Mouse (Mus musculus) stomach, embryonic 16.5 days (tissue): ENCODE results near the gene Zfp979. TPM values are rescaled to one million over a fixed set of nuclear protein-coding genes. Genes with fewer than 3 reads are reported as not detected.
"Not testable (repeated sequence)": the region's sequence is repeated elsewhere in the genome, so short reads cannot be mapped to it uniquely, and the experiment has no call there.

Experiments used
- ATAC-seq: fragments of 200-750 bp; cut with Nextera tagmentation; 2 replicates; pipeline ENCODE4 v1.8.0; 2017; ENCODE audit warnings: moderate number of reproducible peaks, moderate TSS enrichment; ENCODE audit not compliant: insufficient read depth, low FRiP score
- H3K27ac ChIP-seq: fragments of 300-500 bp; sonication (generic); 2 replicates; pipeline ENCODE4 v1.5.1; 2014; ENCODE audit warnings: low read length
- H3K27me3 ChIP-seq: fragments of 300-500 bp; sonication (generic); 2 replicates; pipeline ENCODE4 v1.6.1; 2014; ENCODE audit warnings: low read length, control low read depth, mixed read lengths; ENCODE audit not compliant: control insufficient read depth, insufficient read depth
- H3K36me3 ChIP-seq: fragments of 300-500 bp; sonication (generic); 2 replicates; pipeline ENCODE4 v1.6.1; 2014; ENCODE audit warnings: low read length; ENCODE audit not compliant: control insufficient read depth, insufficient read depth
- H3K4me1 ChIP-seq: fragments of 300-500 bp; sonication (generic); 2 replicates; pipeline ENCODE4 v1.6.1; 2014; ENCODE audit warnings: low read length, control low read depth, mixed read lengths; ENCODE audit not compliant: control insufficient read depth, insufficient read depth
- H3K4me2 ChIP-seq: fragments of 300-500 bp; sonication (generic); 2 replicates; pipeline ENCODE4 v1.6.1; 2014; ENCODE audit warnings: low read depth, low read length, mixed read lengths
- H3K4me3 ChIP-seq: fragments of 300-500 bp; sonication (generic); replicated peaks from 2 replicates; pipeline ENCODE4 v1.5.1; 2014; ENCODE audit warnings: mild to moderate bottlenecking, low read length
- H3K9ac ChIP-seq: fragments of 300-500 bp; sonication (generic); 2 replicates; pipeline ENCODE4 v1.6.1; 2014; ENCODE audit warnings: low read length
- H3K9me3 ChIP-seq: fragments of 300-500 bp; sonication (generic); replicated peaks from 2 replicates; pipeline ENCODE4 v1.6.1; 2016; ENCODE audit warnings: low read length, control low read depth; ENCODE audit not compliant: control insufficient read depth
- WGBS: fragments of 180-500 bp; shearing (Covaris S2); extraction: QIAGEN DNeasy Blood & Tissue Kit; methylation state at CpG from one replicate; pipeline ENCODE4 v1.1.7; 2014; 5-methylcytosine and 5-hydroxymethylcytosine counted together
- polyA plus RNA-seq: library from polyadenylated mRNA; unstranded; fragments of >200 nt; fragmentation: Nextera tagmentation; extraction: Ambion mirVana; gene quantifications from 2 replicates; pipeline ENCODE4 v1.2.1, GENCODE M21; 2015

The Zfp979 gene
- polyA plus RNA-seq, 1 experiment from 2014 or later = 2.6 TPM

- ATAC-seq = no peak
- WGBS = 53% methylated on average over 2 of the region's 2 CpGs
- Histone ChIP-seq H3K4me1 (no peaks in the 10 kb centered on the region), H3K4me3 (no peak overlapping the region), H3K9ac (no peak overlapping the region), H3K4me2 (no peak overlapping the region), H3K9me3 (0 out of 2 replicates have a peak, but pooled peaks cover 3% of the 10 kb centered on the region), H3K36me3 (no peaks in the 10 kb centered on the region), H3K27me3 (no peaks in the 10 kb centered on the region), H3K27ac (no peak overlapping the region)
Observed at GRCm38 (mm10) chr4:147598831-147599230, 43.5 kb downstream of the Zfp979 start.

- H3K27ac ChIP-seq = no peak overlapping the region
- no peaks in the 10 kb centered on the region for H3K4me1 ChIP-seq
- no peak for ATAC-seq
- no peak overlapping the region for H3K9ac ChIP-seq
- 0 out of 2 replicates have a peak, but pooled peaks cover 3% of the 10 kb centered on the region for H3K9me3 ChIP-seq
- no peaks in the 10 kb centered on the region for H3K27me3 ChIP-seq
- no peak overlapping the region for H3K4me2 ChIP-seq
- no peaks in the 10 kb centered on the region for H3K36me3 ChIP-seq
- H3K4me3 ChIP-seq = no peak overlapping the region
- 46% methylated on average over 1 of the region's 1 CpGs for WGBS
Observed at GRCm38 (mm10) chr4:147597685-147598084, 44.6 kb downstream of the Zfp979 start.

GRCm38 (mm10) chr4:147594630-147595029, 47.7 kb downstream of the Zfp979 start:
- not testable (repeated sequence) for H3K9me3 ChIP-seq
- 76% methylated on average over 3 of the region's 3 CpGs for WGBS

GRCm38 (mm10) chr4:147586511-147587473, 55.5 kb downstream of the Zfp979 start:
- WGBS = 63% methylated on average over 1 of the region's 1 CpGs
- Histone ChIP-seq H3K4me2 (no peak overlapping the region), H3K27ac (no peak overlapping the region), H3K9ac (no peak overlapping the region), H3K4me1 (no peaks in the 10 kb centered on the region), H3K4me3 (no peak overlapping the region), H3K9me3 (peaks cover 11% of the 10 kb centered on the region; the same call in 1 of the 2 replicates), H3K27me3 (no peaks in the 10 kb centered on the region), H3K36me3 (no peaks in the 10 kb centered on the region)
- ATAC-seq = peak; percentile 47; the same call in 1 of the 2 replicates

More at GRCm38 (mm10) chr4:147594630-147595029, 47.7 kb downstream of the Zfp979 start:
- H3K4me2 ChIP-seq, ATAC-seq, H3K4me1 ChIP-seq, H3K9ac ChIP-seq, H3K36me3 ChIP-seq, H3K27ac ChIP-seq, H3K4me3 ChIP-seq, H3K27me3 ChIP-seq: not testable (repeated sequence)

- not testable (repeated sequence) for H3K4me1 ChIP-seq, H3K4me2 ChIP-seq, H3K9me3 ChIP-seq, ATAC-seq, H3K27ac ChIP-seq, H3K9ac ChIP-seq, H3K36me3 ChIP-seq, H3K27me3 ChIP-seq, H3K4me3 ChIP-seq
- WGBS = 89% methylated on average over 4 of the region's 4 CpGs
Observed at GRCm38 (mm10) chr4:147579371-147579770, 62.9 kb downstream of the Zfp979 start.

GRCm38 (mm10) chr4:147571156-147571555, 71.2 kb downstream of the Zfp979 start:
- not testable (repeated sequence) for H3K27ac ChIP-seq, H3K36me3 ChIP-seq, H3K9ac ChIP-seq, H3K27me3 ChIP-seq, H3K9me3 ChIP-seq, ATAC-seq, H3K4me1 ChIP-seq, H3K4me2 ChIP-seq, H3K4me3 ChIP-seq
- 80% methylated on average over 8 of the region's 8 CpGs for WGBS

GRCm38 (mm10) chr4:147565426-147566220, 76.7 kb downstream of the Zfp979 start:
- Histone ChIP-seq H3K4me1 (no peaks in the 10 kb centered on the region), H3K4me3 (no peak overlapping the region), H3K27ac (no peak overlapping the region), H3K27me3 (no peaks in the 10 kb centered on the region), H3K9ac (no peak overlapping the region), H3K9me3 (0 out of 2 replicates have a peak, but pooled peaks cover 4% of the 10 kb centered on the region), H3K4me2 (no peak overlapping the region), H3K36me3 (no peaks in the 10 kb centered on the region)
- WGBS = 70% methylated on average over 6 of the region's 6 CpGs
- no peak for ATAC-seq
